Mouse (Mus musculus) CH12F3 (cell line): ENCODE data around the gene Rbfox3.

Source experiments
- in situ Hi-C: fragments of 300-500 bp; cut with MboI; formaldehyde crosslinking; loops from 2 replicates; pipeline ENCODE4 v1.14.3; 2020; ENCODE audit warnings: low sequenced_read_pairs

The Rbfox3 gene

GRCm38 (mm10) chr11:118614126-118614525, 297.3 kb downstream of the Rbfox3 start:
- in situ Hi-C loops = no loop called here

- in situ Hi-C loops = no loop called here
Measured at GRCm38 (mm10) chr11:118610128-118610527, 301.3 kb downstream of the Rbfox3 start.

GRCm38 (mm10) chr11:118609236-118610000, 302.0 kb downstream of the Rbfox3 start:
- in situ Hi-C loops = no loop called here

GRCm38 (mm10) chr11:118607927-118608326, 303.5 kb downstream of the Rbfox3 start:
- in situ Hi-C loops = no loop called here

GRCm38 (mm10) chr11:118605570-118605969, 305.8 kb downstream of the Rbfox3 start:
- in situ Hi-C loops = no loop called here

GRCm38 (mm10) chr11:118604206-118604605, 307.2 kb downstream of the Rbfox3 start:
- in situ Hi-C loops = no loop called here

- in situ Hi-C loops = no loop called here
Measured at GRCm38 (mm10) chr11:118603126-118603525, 308.3 kb downstream of the Rbfox3 start.

GRCm38 (mm10) chr11:118601484-118601883, 309.9 kb downstream of the Rbfox3 start:
- in situ Hi-C loops = no loop called here

GRCm38 (mm10) chr11:118600168-118600567, 311.2 kb downstream of the Rbfox3 start:
- in situ Hi-C loops = no loop called here

- in situ Hi-C loops = no loop called here
Measured at GRCm38 (mm10) chr11:118598726-118599125, 312.7 kb downstream of the Rbfox3 start.

GRCm38 (mm10) chr11:118584826-118585225, 326.6 kb downstream of the Rbfox3 start:
- in situ Hi-C loops = no loop called here

- in situ Hi-C loops = no loop called here
Measured at GRCm38 (mm10) chr11:118583989-118584388, 327.4 kb downstream of the Rbfox3 start.

- in situ Hi-C loops = no loop called here
Measured at GRCm38 (mm10) chr11:118583573-118583972, 327.8 kb downstream of the Rbfox3 start.

- in situ Hi-C loops = no loop called here
Measured at GRCm38 (mm10) chr11:118581019-118581418, 330.4 kb downstream of the Rbfox3 start.

GRCm38 (mm10) chr11:118579622-118580021, 331.8 kb downstream of the Rbfox3 start:
- in situ Hi-C loops = no loop called here

GRCm38 (mm10) chr11:118577271-118577670, 334.1 kb downstream of the Rbfox3 start:
- in situ Hi-C loops = no loop called here

- in situ Hi-C loops = no loop called here
Measured at GRCm38 (mm10) chr11:118576611-118577010, 334.8 kb downstream of the Rbfox3 start.

GRCm38 (mm10) chr11:118574418-118574817, 337.0 kb downstream of the Rbfox3 start:
- in situ Hi-C loops = no loop called here

GRCm38 (mm10) chr11:118573569-118573968, 337.8 kb downstream of the Rbfox3 start:
- in situ Hi-C loops = no loop called here

- in situ Hi-C loops = no loop called here
Measured at GRCm38 (mm10) chr11:118573000-118573399, 338.4 kb downstream of the Rbfox3 start.

- in situ Hi-C loops = no loop called here
Measured at GRCm38 (mm10) chr11:118570164-118570563, 341.2 kb downstream of the Rbfox3 start.

- in situ Hi-C loops = no loop called here
Measured at GRCm38 (mm10) chr11:118569571-118570062, 341.8 kb downstream of the Rbfox3 start.

- in situ Hi-C loops = no loop called here
Measured at GRCm38 (mm10) chr11:118563877-118564276, 347.5 kb downstream of the Rbfox3 start.
